Mouse (Mus musculus) urinary bladder, adult 18-20 months (tissue): Measurements from ENCODE around the gene Dstn.

Experiments
- DNase-seq, 2 experiments: peaks; one replicate each; pipeline ENCODE4 v3.0.0; 2022; ENCODE audit warnings: low spot score in 2 of 2, mixed read lengths in 2 of 2

The Dstn gene

GRCm38 (mm10) chr2:143953944-143954343 is 38.8 kb downstream of the Dstn start:
- no peak for DNase-seq

DNA sequence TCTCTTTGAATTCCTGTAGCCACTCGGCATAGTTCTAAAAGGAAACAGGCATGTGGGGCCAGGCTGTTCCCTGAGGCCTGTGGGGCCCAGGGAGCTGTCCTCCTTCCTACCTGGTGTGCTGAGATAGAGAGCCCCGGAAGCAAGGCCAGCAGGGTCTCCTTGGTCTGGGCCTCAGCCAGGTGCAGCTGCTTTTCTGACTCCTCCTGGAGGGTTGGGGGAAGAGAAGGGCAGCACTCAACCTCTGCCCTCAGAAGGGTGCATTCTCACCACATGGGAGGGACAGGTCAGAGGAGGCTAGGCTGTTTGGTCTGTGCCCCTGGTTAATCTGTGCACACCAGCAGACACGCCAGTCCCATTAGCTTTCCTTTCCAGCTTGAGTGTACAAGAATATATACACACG is 39.9 kb downstream of the Dstn start:
- no peak for DNase-seq

GRCm38 (mm10) chr2:143955746-143956145 is 40.6 kb downstream of the Dstn start:
- DNase-seq, result no peak

- DNase-seq, result no peak
Observed at GRCm38 (mm10) chr2:143962192-143962591, 47.1 kb downstream of the Dstn start.

DNA sequence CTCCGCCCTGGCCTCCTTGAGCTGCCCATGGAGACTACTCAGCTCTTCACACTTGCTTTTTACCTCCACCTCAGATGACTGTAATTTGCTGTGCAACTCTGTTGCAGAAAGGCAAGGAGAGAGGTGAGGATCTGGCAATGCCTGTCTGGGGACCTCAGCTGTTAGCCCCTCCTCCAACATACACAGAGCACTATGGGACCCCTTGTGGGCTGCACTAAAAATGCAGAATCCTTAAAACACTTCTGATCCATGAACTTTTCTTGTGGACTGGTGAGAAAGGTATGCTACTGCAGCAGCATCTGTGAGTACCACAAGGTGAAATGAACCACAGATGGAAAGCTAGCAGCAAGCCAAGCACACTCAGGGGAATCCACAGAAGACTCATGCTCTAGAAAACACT is 48.2 kb downstream of the Dstn start:
- DNase-seq, result no peak

DNA sequence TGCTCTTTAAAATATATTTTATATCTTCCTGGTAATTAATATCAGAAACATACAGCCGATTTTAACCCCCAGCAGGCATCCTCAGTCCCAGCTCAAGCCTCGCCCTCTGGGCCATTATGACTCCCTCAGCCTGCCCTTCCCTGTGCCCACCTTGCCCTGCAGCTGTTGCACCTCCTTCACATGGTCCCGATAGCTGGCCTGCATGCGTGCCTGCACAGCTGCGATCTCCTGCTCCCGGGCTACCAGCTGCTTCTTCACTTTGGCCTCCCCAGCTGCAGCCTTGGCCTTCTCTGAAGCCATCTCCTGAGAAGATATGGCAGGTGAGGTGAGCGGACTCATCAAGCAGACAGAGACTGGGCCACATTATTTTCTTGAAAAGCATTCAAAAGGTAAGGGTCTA is 54.1 kb downstream of the Dstn start:
- no peak for DNase-seq

- DNase-seq, result no peak
Observed at GRCm38 (mm10) chr2:143970841-143971240, 55.7 kb downstream of the Dstn start.

GRCm38 (mm10) chr2:143971887-143972286 is 56.8 kb downstream of the Dstn start:
- DNase-seq, result no peak

DNA sequence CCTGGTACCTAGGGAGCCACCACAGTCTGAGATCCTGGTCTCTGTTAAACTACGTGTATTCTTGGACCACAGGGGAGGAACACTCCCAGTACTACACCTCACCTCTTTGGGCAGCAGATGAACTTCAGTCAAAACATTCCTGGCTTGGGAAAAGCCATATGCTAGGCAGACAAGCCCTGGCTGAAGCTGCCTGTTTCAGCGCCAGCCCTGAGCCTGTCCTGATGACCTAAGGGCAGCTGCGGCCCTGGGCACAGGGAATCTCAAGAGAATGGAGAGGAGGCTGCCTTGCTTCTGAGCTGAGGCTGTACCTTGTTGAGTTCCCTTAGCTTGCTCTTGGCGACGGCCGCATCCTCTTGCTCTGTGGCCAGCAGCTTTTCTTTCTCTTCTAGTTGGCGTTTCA is 58.0 kb downstream of the Dstn start:
- DNase-seq, result no peak

DNA sequence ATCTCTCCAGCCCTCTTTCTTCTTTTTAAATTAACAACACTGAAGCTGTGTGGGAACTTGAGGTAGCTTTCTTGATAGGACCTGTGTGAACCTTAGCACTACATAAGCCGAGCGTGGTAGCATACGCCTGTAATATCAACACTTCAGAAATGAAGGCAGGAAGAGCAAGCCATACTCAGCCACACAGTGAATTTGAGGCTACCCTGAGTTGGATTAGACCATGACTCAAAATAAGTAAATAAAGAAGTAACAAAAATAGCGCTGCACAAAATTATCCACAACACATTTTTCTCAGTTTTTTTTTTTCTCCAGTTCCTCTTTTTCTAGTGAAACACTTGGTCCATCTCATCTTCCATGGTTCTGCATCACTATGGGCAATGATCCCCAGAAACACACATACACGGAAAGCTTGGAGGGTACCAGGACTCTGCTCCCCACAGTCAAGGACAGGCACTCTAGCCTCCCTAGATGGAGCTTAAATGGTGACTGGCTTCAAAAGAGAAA is 60.1 kb downstream of the Dstn start:
- DNase-seq, result no peak

DNA sequence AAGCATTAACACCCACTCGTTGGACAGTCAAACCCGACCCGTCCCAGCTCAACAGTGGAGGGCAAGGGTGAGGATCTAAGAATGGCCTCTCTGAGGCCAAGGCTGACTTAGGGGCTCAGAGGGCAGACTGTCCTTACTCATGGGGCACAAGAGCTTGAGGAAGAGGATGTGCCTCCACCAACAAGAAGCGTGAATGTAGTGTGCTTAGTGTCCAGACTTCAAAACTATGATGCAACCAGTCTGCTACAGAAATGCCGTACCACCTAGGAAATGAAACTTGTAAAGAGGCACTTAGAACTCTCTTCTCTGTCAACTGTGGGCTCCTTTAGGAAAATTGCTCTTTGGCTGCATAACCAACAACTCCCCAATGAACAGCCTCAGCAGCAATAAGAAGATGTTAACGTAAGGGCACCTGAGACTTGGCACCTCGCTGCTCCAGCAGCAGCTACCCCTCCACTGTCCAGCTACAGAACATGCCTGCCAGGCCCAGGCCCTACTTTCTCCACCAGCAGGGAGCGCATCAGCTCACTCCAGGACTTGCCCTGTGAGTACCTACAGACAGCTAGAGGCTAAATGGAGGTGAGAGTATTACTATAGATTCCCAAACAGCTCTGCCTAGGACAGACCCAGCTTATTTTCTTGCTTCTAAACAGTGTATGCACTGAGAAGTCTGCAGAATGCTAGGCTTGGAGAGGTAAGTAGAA is 63.5 kb downstream of the Dstn start:
- no peak for DNase-seq

- peak in 1 of 2 experiments; percentile 33 for DNase-seq
Observed at GRCm38 (mm10) chr2:143980781-143981398, 65.8 kb downstream of the Dstn start.

DNA sequence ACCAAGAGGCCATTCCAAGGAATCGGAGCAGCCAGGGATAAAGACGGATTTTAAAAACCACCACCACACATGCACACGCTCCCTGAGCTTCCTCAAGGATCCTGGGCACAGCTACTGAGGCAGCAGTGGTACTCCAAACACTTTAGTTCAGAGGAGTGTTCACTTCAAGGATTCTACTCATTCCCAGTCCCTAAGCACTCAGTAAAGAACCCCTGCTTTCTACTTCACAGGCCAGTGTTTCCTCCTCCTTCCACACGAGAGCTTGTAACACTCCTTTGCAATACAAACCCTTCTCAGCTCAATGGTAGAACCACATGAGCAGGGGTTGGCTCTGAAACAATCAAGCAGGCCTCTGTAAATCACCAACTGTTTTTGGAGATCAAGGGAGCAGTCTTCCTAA is 67.0 kb downstream of the Dstn start:
- no peak for DNase-seq

DNA sequence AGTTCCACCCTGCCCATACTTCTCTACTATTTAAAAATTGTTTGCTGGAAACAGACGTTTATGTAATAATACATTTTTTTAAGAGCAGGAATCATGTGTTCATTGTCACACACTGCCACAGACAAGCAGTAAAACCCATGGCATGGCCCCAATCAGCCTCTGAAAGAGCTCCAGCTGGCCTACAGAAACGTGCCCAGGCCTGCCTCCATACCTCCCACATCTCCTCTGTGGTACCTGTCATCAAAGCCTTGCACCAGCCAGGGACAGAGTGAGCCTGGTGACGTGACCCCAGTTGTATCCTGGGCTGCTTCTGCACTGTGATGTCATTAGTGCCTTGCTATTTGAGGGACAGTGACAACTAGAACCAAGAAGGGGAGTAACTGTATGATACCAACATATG is 67.8 kb downstream of the Dstn start:
- DNase-seq, result peak in 1 of 2 experiments; percentile 21

DNA sequence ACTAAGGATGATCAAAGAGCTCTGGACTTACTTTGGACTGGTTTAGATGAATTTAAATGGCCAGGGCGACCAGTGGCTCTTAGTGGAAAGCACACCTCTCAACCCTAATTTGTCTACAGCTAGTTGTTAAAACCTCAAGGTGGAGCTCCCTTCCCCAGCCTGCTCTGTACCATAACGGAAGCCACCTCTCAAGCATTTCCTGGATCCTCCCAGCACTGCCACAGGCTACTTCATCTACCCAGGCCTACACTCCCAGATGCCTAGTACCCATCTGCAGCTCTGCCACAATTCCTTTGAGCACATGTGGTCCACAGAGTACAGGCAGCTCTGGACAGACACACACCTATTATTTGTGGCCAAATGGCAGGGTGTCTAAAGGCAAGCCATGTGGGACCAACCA is 68.4 kb downstream of the Dstn start:
- DNase-seq, result no peak

DNA sequence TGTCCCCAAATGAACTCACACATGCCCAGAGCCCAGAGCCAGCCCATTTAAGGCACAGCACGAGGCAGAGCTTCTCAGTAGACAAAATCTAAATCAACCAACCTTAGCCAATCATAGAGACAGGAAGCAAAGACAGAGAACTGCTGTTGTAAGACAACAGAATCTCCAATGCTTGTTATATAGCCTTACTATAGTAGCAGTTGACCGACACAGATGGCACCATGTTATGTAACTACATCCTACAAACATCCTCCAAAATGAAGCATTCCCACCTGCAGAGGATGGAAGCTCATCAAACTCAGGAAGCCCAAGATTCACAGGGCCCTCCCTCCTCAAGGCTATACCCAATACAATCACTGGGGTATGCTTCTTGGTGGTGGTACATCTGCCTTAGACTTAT is 72.4 kb downstream of the Dstn start:
- DNase-seq, result no peak

GRCm38 (mm10) chr2:143988016-143988415 is 72.9 kb downstream of the Dstn start:
- no peak for DNase-seq

GRCm38 (mm10) chr2:143990997-143991396 is 75.9 kb downstream of the Dstn start:
- no peak for DNase-seq

- no peak for DNase-seq
Observed at GRCm38 (mm10) chr2:143991964-143992672, 77.0 kb downstream of the Dstn start.
